Mouse (Mus musculus) lung, postnatal 0 days (tissue): ENCODE measurements around the gene Dph1.

ENCODE experiments used
- CTCF ChIP-seq: IDR thresholded peaks from 2 replicates; pipeline ENCODE4 v1.5.1; 2016; ENCODE audit warnings: antibody characterized with exemption, mild to moderate bottlenecking
- EP300 ChIP-seq: IDR thresholded peaks from 2 replicates; pipeline ENCODE4 v1.6.1; 2016; ENCODE audit warnings: antibody characterized with exemption, mild to moderate bottlenecking, control low read depth

DNA sequence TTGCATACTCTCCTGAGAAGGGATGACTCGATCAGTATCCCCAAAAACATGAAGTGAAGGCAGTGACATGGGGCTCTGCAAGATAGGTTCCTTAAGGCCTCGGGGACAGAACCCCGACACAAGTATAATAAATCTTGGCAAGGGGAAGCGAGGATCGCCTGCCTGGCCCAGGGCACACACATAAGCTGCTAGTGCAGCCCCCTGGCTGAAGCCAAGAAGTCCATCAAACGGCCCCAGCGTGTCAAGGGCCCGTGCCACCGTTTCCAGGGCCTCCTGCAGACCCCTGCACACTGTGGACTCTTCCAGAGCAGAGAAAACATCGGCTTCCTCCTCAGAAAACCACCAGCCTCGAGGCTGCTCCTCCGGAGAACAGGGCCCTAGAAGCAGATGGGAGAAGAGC is 13.0 kb downstream of the Dph1 start:
- TF ChIP-seq CTCF (no peak), EP300 (no peak)
